Mouse (Mus musculus): ENCODE measurements around the gene Plbd2. TPM values are rescaled to one million over a fixed set of nuclear protein-coding genes. Genes with fewer than 3 reads are reported as not detected.

The Plbd2 gene
- polyA plus RNA-seq, 1 experiment from 2014 or later = 96.6 TPM

Other genes starting within 250 kb of the Plbd2 start
- gene Lhx5, start 71.9 kb downstream of the Plbd2 start, polyA plus RNA-seq (2018) = not detected in 3 replicates
- gene Sdsl, start 30.8 kb downstream of the Plbd2 start, polyA plus RNA-seq (2018) = not detected in 3 replicates
- not detected in 3 replicates for gene Sds, start 27.1 kb downstream of the Plbd2 start, polyA plus RNA-seq (2018)
- gene Slc8b1, start 7.5 kb upstream of the Plbd2 start, polyA plus RNA-seq (2018) = 25.5 to 66.8 TPM (median 27.4 TPM) in 3 replicates
- gene Tpcn1, start 85.0 kb upstream of the Plbd2 start, polyA plus RNA-seq (2018) = 36.3 to 96.0 TPM (median 65.2 TPM) in 3 replicates
- gene Iqcd, start 85.4 kb upstream of the Plbd2 start, polyA plus RNA-seq (2018) = 0.37 to 0.52 TPM in 2 of 3 replicates, not detected in the other
- 4.5 to 4.9 TPM (median 4.8 TPM) in 3 replicates for gene Rita1, start 109.0 kb upstream of the Plbd2 start, polyA plus RNA-seq (2018)
- 21.7 to 39.1 TPM (median 25.0 TPM) in 3 replicates for gene Ddx54, start 109.1 kb upstream of the Plbd2 start, polyA plus RNA-seq (2018)
- not detected in 3 replicates for gene Cfap73, start 130.6 kb upstream of the Plbd2 start, polyA plus RNA-seq (2018)
- gene Rasal1, start 145.2 kb upstream of the Plbd2 start, polyA plus RNA-seq (2018) = 0.11 to 0.14 TPM in 2 of 3 replicates, not detected in the other
- gene Dtx1, start 208.3 kb upstream of the Plbd2 start, polyA plus RNA-seq (2018) = 0.24 TPM in 1 of 3 replicates, not detected in the others
- gene Oas2, start 246.2 kb upstream of the Plbd2 start, polyA plus RNA-seq (2018) = 26.5 to 90.9 TPM (median 28.2 TPM) in 3 replicates

Measured in macrophage (primary cell).